Mouse (Mus musculus) hindbrain, embryonic 12.5 days (tissue): ENCODE measurements around the gene Mllt6. TPM values are rescaled to one million over a fixed set of nuclear protein-coding genes. Genes with fewer than 3 reads are reported as not detected.

ENCODE experiments used
- ATAC-seq: fragments of 200-750 bp; cut with Nextera tagmentation; 2 replicates; pipeline ENCODE4 v1.8.0; 2017; ENCODE audit warnings: moderate TSS enrichment; ENCODE audit not compliant: low FRiP score
- H3K27ac ChIP-seq: fragments of 300-500 bp; sonication (generic); 2 replicates; pipeline ENCODE4 v1.5.1; 2016; ENCODE audit warnings: mild to moderate bottlenecking
- H3K27me3 ChIP-seq: fragments of 300-500 bp; sonication (generic); 2 replicates; pipeline ENCODE4 v1.6.1; 2016; ENCODE audit warnings: mild to moderate bottlenecking
- H3K36me3 ChIP-seq: fragments of 300-500 bp; sonication (generic); 2 replicates; pipeline ENCODE4 v1.6.1; 2016; ENCODE audit warnings: mild to moderate bottlenecking
- H3K4me1 ChIP-seq: fragments of 300-500 bp; sonication (generic); 2 replicates; pipeline ENCODE4 v1.6.1; 2016
- H3K4me2 ChIP-seq: fragments of 300-500 bp; sonication (generic); replicated peaks from 2 replicates; pipeline ENCODE4 v1.6.1; 2016; ENCODE audit warnings: mild to moderate bottlenecking
- H3K4me3 ChIP-seq: fragments of 300-500 bp; sonication (generic); 2 replicates; pipeline ENCODE4 v1.5.1; 2016; ENCODE audit warnings: mild to moderate bottlenecking
- H3K9ac ChIP-seq: fragments of 300-500 bp; sonication (generic); 2 replicates; pipeline ENCODE4 v1.6.1; 2016; ENCODE audit warnings: mild to moderate bottlenecking, moderate library complexity
- H3K9me3 ChIP-seq: fragments of 300-500 bp; sonication (generic); replicated peaks from 2 replicates; pipeline ENCODE4 v1.6.1; 2016; ENCODE audit warnings: mild to moderate bottlenecking
- WGBS: fragments of 180-500 bp; shearing (Covaris S2); methylation state at CpG from one replicate; pipeline ENCODE4 v1.1.7; 2016; 5-methylcytosine and 5-hydroxymethylcytosine counted together
- polyA plus RNA-seq: library from polyadenylated mRNA; unstranded; fragments of >200 nt; fragmentation: Nextera tagmentation; extraction: Ambion mirVana; gene quantifications from 2 replicates; pipeline ENCODE4 v1.2.1, GENCODE M21; 2016

The Mllt6 gene
- polyA plus RNA-seq, 1 experiment from 2014 or later: 3.5 TPM

- Histone ChIP-seq H3K9me3 (no peaks in the 10 kb centered on the region), H3K36me3 (peaks cover 94% of the 10 kb centered on the region), H3K4me3 (no peak overlapping the region), H3K4me2 (no peak overlapping the region), H3K27me3 (no peaks in the 10 kb centered on the region), H3K9ac (no peak overlapping the region), H3K4me1 (peaks cover 9% of the 10 kb centered on the region; the same call in 1 of the 2 replicates), H3K27ac (no peak overlapping the region)
- 83% methylated on average over 15 of the region's 15 CpGs for WGBS
- no peak for ATAC-seq
These were observed 13.0 kb downstream of the Mllt6 start for GRCm38 (mm10) chr11:97676050-97676754.

- Histone ChIP-seq H3K27ac (no peak overlapping the region), H3K36me3 (peaks cover 94% of the 10 kb centered on the region), H3K9me3 (no peaks in the 10 kb centered on the region), H3K4me2 (no peak overlapping the region), H3K27me3 (no peaks in the 10 kb centered on the region), H3K9ac (no peak overlapping the region), H3K4me3 (no peak overlapping the region), H3K4me1 (peaks cover 9% of the 10 kb centered on the region; the same call in 1 of the 2 replicates)
- ATAC-seq: no peak
- WGBS: 64% methylated on average over 15 of the region's 15 CpGs
These were observed 14.2 kb downstream of the Mllt6 start for GRCm38 (mm10) chr11:97677381-97677780.

- Histone ChIP-seq H3K9me3 (no peaks in the 10 kb centered on the region), H3K27ac (no peak overlapping the region), H3K4me3 (no peak overlapping the region), H3K4me2 (no peak overlapping the region), H3K36me3 (peaks cover 93% of the 10 kb centered on the region), H3K9ac (no peak overlapping the region), H3K4me1 (peaks cover 9% of the 10 kb centered on the region; the same call in 1 of the 2 replicates), H3K27me3 (no peaks in the 10 kb centered on the region)
- ATAC-seq: no peak
- WGBS: 54% methylated on average over 8 of the region's 8 CpGs
These were observed 14.6 kb downstream of the Mllt6 start for GRCm38 (mm10) chr11:97677842-97678241.

GRCm38 (mm10) chr11:97678301-97678700 is 15.1 kb downstream of the Mllt6 start:
- H3K4me2 ChIP-seq: no peak overlapping the region
- H3K27me3 ChIP-seq: no peaks in the 10 kb centered on the region
- peaks cover 91% of the 10 kb centered on the region for H3K36me3 ChIP-seq
- H3K4me1 ChIP-seq: peaks cover 9% of the 10 kb centered on the region; the same call in 1 of the 2 replicates
- no peak for ATAC-seq
- WGBS: 81% methylated on average over 10 of the region's 15 CpGs
- no peak overlapping the region for H3K9ac ChIP-seq
- H3K4me3 ChIP-seq: no peak overlapping the region
- H3K27ac ChIP-seq: no peak overlapping the region
- no peaks in the 10 kb centered on the region for H3K9me3 ChIP-seq

- Histone ChIP-seq H3K4me2 (no peak overlapping the region), H3K4me3 (no peak overlapping the region), H3K9ac (no peak overlapping the region; the same call in 1 of the 2 replicates), H3K4me1 (peaks cover 18% of the 10 kb centered on the region), H3K36me3 (peaks cover 72% of the 10 kb centered on the region), H3K27me3 (no peaks in the 10 kb centered on the region), H3K9me3 (no peaks in the 10 kb centered on the region), H3K27ac (no peak overlapping the region)
- 79% methylated on average over 12 of the region's 12 CpGs for WGBS
- no peak for ATAC-seq
These were observed 17.2 kb downstream of the Mllt6 start for GRCm38 (mm10) chr11:97680430-97680829.

GRCm38 (mm10) chr11:97682504-97683055 is 19.4 kb downstream of the Mllt6 start:
- WGBS: 86% methylated on average over 6 of the region's 6 CpGs
- H3K36me3 ChIP-seq: peaks cover 53% of the 10 kb centered on the region
- no peaks in the 10 kb centered on the region for H3K9me3 ChIP-seq

GRCm38 (mm10) chr11:97684063-97684680 is 21.0 kb downstream of the Mllt6 start:
- Histone ChIP-seq H3K36me3 (peaks cover 52% of the 10 kb centered on the region), H3K9ac (peak overlapping the region; percentile 32; the same call in 1 of the 2 replicates), H3K27ac (no peak overlapping the region), H3K4me3 (no peak overlapping the region), H3K4me1 (peaks cover 19% of the 10 kb centered on the region), H3K9me3 (no peaks in the 10 kb centered on the region), H3K27me3 (no peaks in the 10 kb centered on the region), H3K4me2 (no peak overlapping the region)
- WGBS: 82% methylated on average over 6 of the region's 6 CpGs
- ATAC-seq: no peak

More at GRCm38 (mm10) chr11:97682504-97683055, 19.4 kb downstream of the Mllt6 start:
- Histone ChIP-seq H3K9ac (no peak overlapping the region), H3K27me3 (no peaks in the 10 kb centered on the region), H3K4me3 (no peak overlapping the region), H3K27ac (no peak overlapping the region), H3K4me1 (peaks cover 19% of the 10 kb centered on the region), H3K4me2 (no peak overlapping the region)
- no peak for ATAC-seq

- no peaks in the 10 kb centered on the region for H3K27me3 ChIP-seq
- H3K36me3 ChIP-seq: peaks cover 52% of the 10 kb centered on the region
- WGBS: 33% methylated on average over 7 of the region's 7 CpGs
- H3K4me3 ChIP-seq: no peak overlapping the region
- peak overlapping the region; percentile 88; the same call in 1 of the 2 replicates for H3K4me2 ChIP-seq
- peaks cover 19% of the 10 kb centered on the region for H3K4me1 ChIP-seq
- no peak for ATAC-seq
- H3K9me3 ChIP-seq: no peaks in the 10 kb centered on the region
- H3K27ac ChIP-seq: peak overlapping the region; percentile 40; the same call in 1 of the 2 replicates
- H3K9ac ChIP-seq: peak overlapping the region; percentile 32; the same call in 1 of the 2 replicates
These were observed 21.6 kb downstream of the Mllt6 start for GRCm38 (mm10) chr11:97684766-97685165.

GRCm38 (mm10) chr11:97685613-97686321 is 22.6 kb downstream of the Mllt6 start, which contains the start of gene Cisd3:
Gene Cisd3, plus strand, starts transcription at chr11:97685826.
- peak; percentile 72 for ATAC-seq
- H3K4me3 ChIP-seq: peak within 1 kb of the TSS; percentile 42
- H3K9me3 ChIP-seq: no peaks in the 10 kb centered on the region
- peaks cover 16% of the 10 kb centered on the region for H3K4me1 ChIP-seq
- peak within 1 kb of the TSS; percentile 88 for H3K4me2 ChIP-seq
- peak within 1 kb of the TSS; percentile 40 for H3K27ac ChIP-seq
- WGBS: 2% methylated on average over 43 of the region's 43 CpGs
- peaks cover 52% of the 10 kb centered on the region for H3K36me3 ChIP-seq
- no peaks in the 10 kb centered on the region for H3K27me3 ChIP-seq
- H3K9ac ChIP-seq: peak within 1 kb of the TSS; percentile 57

- no peaks in the 10 kb centered on the region for H3K9me3 ChIP-seq
- 72% methylated on average over 11 of the region's 11 CpGs for WGBS
- peak overlapping the region; percentile 45; the same call in 1 of the 2 replicates for H3K9ac ChIP-seq
- H3K36me3 ChIP-seq: peaks cover 53% of the 10 kb centered on the region
- H3K27me3 ChIP-seq: no peaks in the 10 kb centered on the region
- H3K27ac ChIP-seq: no peak overlapping the region
- H3K4me1 ChIP-seq: peaks cover 16% of the 10 kb centered on the region
- peak overlapping the region; percentile 42; the same call in 1 of the 2 replicates for H3K4me3 ChIP-seq
- ATAC-seq: no peak
- H3K4me2 ChIP-seq: peak overlapping the region; percentile 88
These were observed 23.2 kb downstream of the Mllt6 start for GRCm38 (mm10) chr11:97686322-97686908.

- Histone ChIP-seq H3K9ac (no peak overlapping the region), H3K4me2 (no peak overlapping the region), H3K4me1 (peaks cover 16% of the 10 kb centered on the region), H3K27ac (no peak overlapping the region), H3K9me3 (no peaks in the 10 kb centered on the region), H3K36me3 (peaks cover 53% of the 10 kb centered on the region), H3K4me3 (no peak overlapping the region), H3K27me3 (no peaks in the 10 kb centered on the region)
- WGBS: 91% methylated on average over 3 of the region's 3 CpGs
- no peak for ATAC-seq
These were observed 23.8 kb downstream of the Mllt6 start for GRCm38 (mm10) chr11:97687061-97687460.
